Mouse (Mus musculus) olfactory bulb, adult 2 months (tissue): Measurements from ENCODE around the gene Glis3.

Experiments used
- CTCF ChIP-seq: fragments of 200-500 bp; IDR thresholded peaks from 2 replicates; pipeline ENCODE4 v1.5.1; 2012; ENCODE audit warnings: low read depth, mild to moderate bottlenecking, low read length, moderate library complexity; ENCODE audit not compliant: insufficient read depth
- POLR2A ChIP-seq: fragments of 200-500 bp; IDR thresholded peaks from 2 replicates; pipeline ENCODE4 v1.6.1; 2012; ENCODE audit warnings: mild to moderate bottlenecking, low read depth, low read length, moderate library complexity; ENCODE audit not compliant: insufficient read depth

- TF ChIP-seq CTCF = no peak
- no peak for TF ChIP-seq POLR2A
Measured at GRCm38 (mm10) chr19:28650836-28651235, 29.0 kb downstream of the Glis3 start.
